Mouse (Mus musculus) heart, postnatal 0 days (tissue): Measurements from ENCODE around the gene Ptgis.

Source experiments
- CTCF ChIP-seq: IDR thresholded peaks from 2 replicates; pipeline ENCODE4 v1.5.1; 2016; ENCODE audit warnings: antibody characterized with exemption, control low read depth, low read depth
- EP300 ChIP-seq: IDR thresholded peaks from 2 replicates; pipeline ENCODE4 v1.6.1; 2016; ENCODE audit warnings: antibody characterized with exemption, low read depth

- TF ChIP-seq CTCF (no peak), EP300 (no peak)
Observed at GRCm38 (mm10) chr2:167177231-167177641, 63.2 kb downstream of the Ptgis start.
